Mouse (Mus musculus) embryonic facial prominence, embryonic 13.5 days (tissue): ENCODE measurements around the gene Zfp462. TPM values are rescaled to one million over a fixed set of nuclear protein-coding genes. Genes with fewer than 3 reads are reported as not detected.
A peak's percentile ranks its signal among the peaks of the same experiment; 100 is the strongest.

Source experiments
- ATAC-seq: fragments of 200-750 bp; cut with Nextera tagmentation; 2 replicates; pipeline ENCODE4 v1.8.0; 2017; ENCODE audit warnings: low read depth; ENCODE audit not compliant: insufficient number of reproducible peaks, insufficient read depth, low FRiP score, low TSS enrichment
- H3K27ac ChIP-seq: fragments of 300-500 bp; sonication (generic); 2 replicates; pipeline ENCODE4 v1.5.1; 2015; ENCODE audit warnings: moderate library complexity, mild to moderate bottlenecking, inconsistent platforms
- H3K27me3 ChIP-seq: fragments of 300-500 bp; sonication (generic); 2 replicates; pipeline ENCODE4 v1.6.1; 2015; ENCODE audit warnings: mild to moderate bottlenecking, inconsistent platforms
- H3K36me3 ChIP-seq: fragments of 300-500 bp; sonication (generic); 2 replicates; pipeline ENCODE4 v1.6.1; 2015; ENCODE audit warnings: mild to moderate bottlenecking, inconsistent platforms
- H3K4me1 ChIP-seq: fragments of 300-500 bp; sonication (generic); 2 replicates; pipeline ENCODE4 v1.6.1; 2015; ENCODE audit warnings: inconsistent platforms
- H3K4me2 ChIP-seq: fragments of 300-500 bp; sonication (generic); 2 replicates; pipeline ENCODE4 v1.6.1; 2015; ENCODE audit warnings: moderate library complexity, mild to moderate bottlenecking, inconsistent platforms
- H3K4me3 ChIP-seq: fragments of 300-500 bp; sonication (generic); 2 replicates; pipeline ENCODE4 v1.5.1; 2015; ENCODE audit warnings: mild to moderate bottlenecking, inconsistent platforms
- H3K9ac ChIP-seq: fragments of 300-500 bp; sonication (generic); 2 replicates; pipeline ENCODE4 v1.6.1; 2015; ENCODE audit warnings: mild to moderate bottlenecking, inconsistent platforms
- H3K9me3 ChIP-seq: fragments of 300-500 bp; sonication (generic); 2 replicates; pipeline ENCODE4 v1.6.1; 2016; ENCODE audit warnings: inconsistent platforms
- WGBS: fragments of 180-500 bp; shearing (Covaris S2); methylation state at CpG from one replicate; pipeline ENCODE4 v1.1.7; 2015; ENCODE audit warnings: mixed read lengths; 5-methylcytosine and 5-hydroxymethylcytosine counted together
- polyA plus RNA-seq: library from polyadenylated mRNA; unstranded; fragments of >200 nt; fragmentation: Nextera tagmentation; extraction: Ambion mirVana; gene quantifications from 2 replicates; pipeline ENCODE4 v1.2.1, GENCODE M21; 2015

Gene Zfp462
- polyA plus RNA-seq, 1 experiment from 2014 or later: 9.0 TPM

DNA sequence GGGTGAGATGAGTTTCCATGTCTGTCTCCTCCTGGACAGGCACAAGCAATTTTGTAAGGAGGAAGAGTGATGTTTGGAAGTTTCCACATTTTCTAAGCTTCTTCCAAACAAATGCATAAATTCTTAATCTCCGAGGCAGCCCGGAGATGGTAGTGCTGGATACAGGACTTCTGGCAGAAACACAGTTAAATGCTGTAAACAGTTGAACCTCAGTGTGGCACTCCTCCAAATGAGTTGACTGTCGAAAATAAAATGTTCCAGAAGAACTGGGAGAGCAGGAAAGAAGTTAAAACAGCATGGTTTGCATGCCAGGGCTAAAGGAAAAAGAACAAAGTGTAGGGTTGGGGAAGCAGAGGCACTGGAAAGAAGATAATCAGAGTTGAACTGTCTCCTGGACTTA lies 9.6 kb downstream of the Zfp462 start:
- Histone ChIP-seq H3K4me2 (no peak overlapping the region), H3K27me3 (no peaks in the 10 kb centered on the region), H3K9me3 (no peaks in the 10 kb centered on the region), H3K4me3 (no peak overlapping the region), H3K4me1 (peaks cover 31% of the 10 kb centered on the region), H3K27ac (no peak overlapping the region), H3K9ac (no peak overlapping the region), H3K36me3 (peaks cover 11% of the 10 kb centered on the region)
- WGBS: 59% methylated on average over 3 of the region's 3 CpGs
- no peak for ATAC-seq

DNA sequence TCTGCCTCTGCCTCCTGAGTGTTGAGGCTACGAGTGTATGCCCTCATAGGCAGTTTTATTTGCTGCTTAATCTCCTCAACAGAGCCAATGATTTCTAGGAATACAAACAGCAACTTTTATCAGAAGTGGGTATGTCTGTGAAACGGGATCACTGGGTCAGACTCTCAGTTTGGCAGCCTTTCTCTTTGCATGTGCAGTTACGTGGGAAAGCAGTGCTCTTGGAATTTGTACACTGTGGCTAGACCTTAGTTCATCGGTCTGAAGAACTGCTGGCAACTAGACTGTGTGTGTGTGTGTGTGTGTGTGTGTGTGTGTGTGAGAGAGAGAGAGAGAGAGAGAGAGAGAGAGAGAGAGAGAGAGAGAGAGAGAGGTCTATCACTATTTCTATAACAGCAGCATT lies 15.9 kb downstream of the Zfp462 start:
- H3K36me3 ChIP-seq: peaks cover 25% of the 10 kb centered on the region
- WGBS: 78% methylated on average over 4 of the region's 4 CpGs
- H3K9me3 ChIP-seq: no peaks in the 10 kb centered on the region
- H3K9ac ChIP-seq: no peak overlapping the region
- no peak for ATAC-seq
- peaks cover 9% of the 10 kb centered on the region for H3K4me1 ChIP-seq
- no peak overlapping the region for H3K4me3 ChIP-seq
- no peaks in the 10 kb centered on the region for H3K27me3 ChIP-seq
- H3K4me2 ChIP-seq: no peak overlapping the region
- H3K27ac ChIP-seq: no peak overlapping the region

DNA sequence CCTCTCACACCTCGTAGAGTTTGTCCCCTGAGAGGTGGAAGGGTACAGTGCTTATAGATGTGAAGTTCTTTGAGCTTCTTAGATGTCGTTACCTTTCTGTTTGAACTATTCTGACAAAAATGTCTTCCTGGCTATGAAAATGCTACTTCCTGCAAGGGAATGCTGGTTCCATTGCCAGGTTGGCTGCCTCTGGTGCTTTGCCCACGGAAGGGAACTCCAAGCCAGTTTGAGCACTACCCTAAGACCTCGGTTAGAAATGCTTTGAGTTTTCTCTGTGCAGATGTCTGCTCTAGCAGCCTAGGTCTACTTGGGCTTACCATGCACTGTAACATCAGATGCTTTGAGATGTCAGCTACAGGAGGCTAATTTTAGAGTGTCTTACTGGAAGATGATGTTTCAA lies 17.3 kb downstream of the Zfp462 start:
- WGBS: 87% methylated on average over 4 of the region's 4 CpGs
- H3K27me3 ChIP-seq: no peaks in the 10 kb centered on the region
- H3K4me3 ChIP-seq: no peak overlapping the region
- no peak overlapping the region for H3K9ac ChIP-seq
- H3K4me2 ChIP-seq: no peak overlapping the region
- peaks cover 20% of the 10 kb centered on the region for H3K4me1 ChIP-seq
- no peak overlapping the region for H3K27ac ChIP-seq
- ATAC-seq: no peak
- H3K9me3 ChIP-seq: no peaks in the 10 kb centered on the region
- peaks cover 21% of the 10 kb centered on the region for H3K36me3 ChIP-seq

DNA sequence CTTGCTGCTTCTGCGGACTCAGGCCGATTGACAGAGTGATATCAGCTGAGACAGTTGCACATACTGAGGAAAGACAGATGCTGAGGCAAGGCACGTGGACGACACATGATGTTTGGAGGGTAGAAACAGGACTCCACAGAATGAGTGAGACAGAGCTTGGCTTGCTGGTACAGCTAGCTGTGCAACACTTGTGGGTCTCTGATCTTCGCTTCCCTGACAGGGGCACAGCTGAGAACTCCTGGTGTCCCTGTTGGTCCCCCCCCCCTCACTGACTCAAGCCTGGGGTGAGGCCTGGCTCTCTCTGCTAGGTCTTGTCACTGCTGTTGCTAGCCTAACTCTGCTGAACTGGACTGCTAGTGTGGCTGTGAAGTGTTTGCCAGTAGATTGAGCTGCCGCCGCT lies 18.7 kb downstream of the Zfp462 start:
- Histone ChIP-seq H3K4me1 (peaks cover 26% of the 10 kb centered on the region), H3K9ac (no peak overlapping the region), H3K27ac (no peak overlapping the region), H3K4me3 (no peak overlapping the region), H3K4me2 (no peak overlapping the region), H3K9me3 (no peaks in the 10 kb centered on the region), H3K36me3 (peaks cover 17% of the 10 kb centered on the region; the same call in 1 of the 2 replicates), H3K27me3 (no peaks in the 10 kb centered on the region)
- ATAC-seq: no peak
- whole genome bisulfite sequencing: 73% methylated on average over 7 of the region's 7 CpGs

DNA sequence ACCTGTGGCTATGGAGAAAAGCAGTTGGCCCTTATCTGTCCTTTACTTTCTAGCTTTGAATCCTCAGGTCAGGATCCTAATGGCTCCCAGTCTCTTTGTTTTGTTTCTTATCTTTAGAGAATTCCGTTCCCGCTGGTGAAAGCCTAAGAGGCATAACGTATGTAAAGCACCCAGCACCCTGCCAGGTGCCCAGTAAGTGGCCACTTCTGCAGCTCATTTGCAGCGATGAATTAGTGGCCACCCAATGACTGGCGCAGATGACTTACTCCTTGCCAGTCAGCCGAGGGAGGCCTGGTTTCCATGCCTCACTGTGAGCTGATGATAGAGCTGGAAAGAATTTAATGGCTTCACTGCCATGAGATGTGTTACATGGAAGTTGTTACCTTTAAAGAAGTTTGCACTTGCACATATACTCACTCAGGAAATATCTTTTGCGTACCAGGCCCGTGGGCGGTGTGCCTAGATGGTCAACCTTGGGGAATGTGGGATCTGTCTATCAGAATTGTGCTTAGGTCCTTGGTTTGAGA lies 20.4 kb downstream of the Zfp462 start:
- WGBS: 74% methylated on average over 9 of the region's 9 CpGs
- Histone ChIP-seq H3K9me3 (no peaks in the 10 kb centered on the region), H3K36me3 (peaks cover 22% of the 10 kb centered on the region; the same call in 1 of the 2 replicates), H3K27me3 (no peaks in the 10 kb centered on the region), H3K27ac (no peak overlapping the region), H3K9ac (no peak overlapping the region), H3K4me1 (peaks cover 33% of the 10 kb centered on the region), H3K4me2 (no peak overlapping the region), H3K4me3 (no peak overlapping the region)
- ATAC-seq: no peak

DNA sequence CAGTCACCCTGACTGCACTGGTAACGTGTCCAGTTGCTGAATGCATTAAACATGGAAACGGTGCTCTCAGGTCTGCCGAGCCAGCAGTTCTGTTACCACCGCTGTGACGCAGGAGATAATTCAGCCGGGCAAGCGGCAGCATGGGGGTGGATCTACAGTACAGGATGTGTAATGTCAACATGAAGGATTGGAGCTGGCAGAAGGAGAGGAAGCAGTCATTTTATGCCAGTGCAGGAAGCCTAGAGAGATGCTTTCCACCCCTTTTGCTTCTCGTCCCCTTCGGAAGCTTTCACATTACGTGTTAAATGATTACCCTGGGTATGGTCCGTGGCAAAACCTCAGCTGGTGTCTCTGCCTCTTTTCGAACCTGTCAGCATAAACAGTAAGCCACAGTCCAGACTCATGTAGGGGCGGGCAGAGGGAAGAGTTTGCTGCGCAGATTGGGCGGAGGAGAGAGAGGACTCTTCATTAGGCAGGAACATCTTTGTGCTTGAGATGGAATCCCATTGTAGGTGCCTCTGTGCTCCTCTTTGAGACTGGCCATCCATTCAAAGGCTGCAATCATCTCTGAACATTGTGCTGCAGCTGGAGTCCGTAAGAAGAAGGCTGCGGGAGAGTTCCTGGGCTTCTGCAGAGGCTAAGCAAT lies 21.4 kb downstream of the Zfp462 start:
- Histone ChIP-seq H3K9ac (no peak overlapping the region), H3K36me3 (peaks cover 20% of the 10 kb centered on the region; the same call in 1 of the 2 replicates), H3K4me3 (no peak overlapping the region), H3K4me2 (0 out of 2 replicates have a peak overlapping the region, but pooled peaks have one; percentile 0), H3K9me3 (no peaks in the 10 kb centered on the region), H3K4me1 (peaks cover 35% of the 10 kb centered on the region), H3K27ac (peak overlapping the region; percentile 24), H3K27me3 (no peaks in the 10 kb centered on the region)
- ATAC-seq: no peak
- 62% methylated on average over 17 of the region's 17 CpGs for WGBS

DNA sequence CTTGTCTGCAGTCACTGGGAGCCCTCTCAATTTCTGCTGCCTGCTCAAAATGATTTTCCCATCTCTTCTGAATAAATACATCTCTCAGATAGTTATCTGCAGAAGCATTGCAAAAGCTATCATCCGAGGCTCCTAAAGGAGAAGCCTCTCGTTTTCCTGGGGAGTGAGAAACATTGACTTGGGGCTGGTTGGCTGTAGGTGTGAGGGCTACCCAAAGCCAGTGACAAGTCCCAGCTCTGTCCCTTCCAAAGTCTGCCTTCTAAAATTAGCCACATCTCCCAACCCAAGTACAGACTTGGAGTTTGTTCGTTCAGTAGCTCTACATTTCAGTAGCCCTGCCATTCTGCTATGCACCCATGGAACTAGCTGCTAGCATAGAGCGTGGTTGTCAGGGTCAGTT lies 22.3 kb downstream of the Zfp462 start:
- Histone ChIP-seq H3K9me3 (no peaks in the 10 kb centered on the region), H3K4me3 (no peak overlapping the region), H3K9ac (no peak overlapping the region), H3K4me1 (peaks cover 39% of the 10 kb centered on the region), H3K27me3 (no peaks in the 10 kb centered on the region), H3K4me2 (no peak overlapping the region), H3K36me3 (peaks cover 15% of the 10 kb centered on the region), H3K27ac (no peak overlapping the region)
- no peak for ATAC-seq
- WGBS: 90% methylated on average over 4 of the region's 4 CpGs

DNA sequence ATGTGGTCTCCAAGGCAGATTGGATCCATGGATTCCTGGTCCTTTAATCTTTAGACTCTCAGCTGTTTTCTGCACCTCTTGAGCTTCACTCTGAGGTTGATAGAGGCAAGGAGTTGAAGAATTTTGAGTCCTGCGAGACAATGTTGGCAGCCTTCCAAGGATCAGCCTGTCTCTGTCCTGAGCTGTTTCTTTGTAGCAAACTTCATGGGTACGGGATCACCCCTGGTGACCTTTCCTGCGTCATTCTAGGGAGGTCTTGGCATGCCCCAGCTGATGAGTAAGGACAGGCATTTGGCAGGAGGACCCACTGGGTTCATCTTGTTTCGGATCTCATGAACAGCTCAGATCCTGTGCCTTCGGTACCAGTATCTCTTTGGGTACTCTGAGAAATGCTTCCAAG lies 22.9 kb downstream of the Zfp462 start:
- H3K36me3 ChIP-seq: peaks cover 14% of the 10 kb centered on the region

DNA sequence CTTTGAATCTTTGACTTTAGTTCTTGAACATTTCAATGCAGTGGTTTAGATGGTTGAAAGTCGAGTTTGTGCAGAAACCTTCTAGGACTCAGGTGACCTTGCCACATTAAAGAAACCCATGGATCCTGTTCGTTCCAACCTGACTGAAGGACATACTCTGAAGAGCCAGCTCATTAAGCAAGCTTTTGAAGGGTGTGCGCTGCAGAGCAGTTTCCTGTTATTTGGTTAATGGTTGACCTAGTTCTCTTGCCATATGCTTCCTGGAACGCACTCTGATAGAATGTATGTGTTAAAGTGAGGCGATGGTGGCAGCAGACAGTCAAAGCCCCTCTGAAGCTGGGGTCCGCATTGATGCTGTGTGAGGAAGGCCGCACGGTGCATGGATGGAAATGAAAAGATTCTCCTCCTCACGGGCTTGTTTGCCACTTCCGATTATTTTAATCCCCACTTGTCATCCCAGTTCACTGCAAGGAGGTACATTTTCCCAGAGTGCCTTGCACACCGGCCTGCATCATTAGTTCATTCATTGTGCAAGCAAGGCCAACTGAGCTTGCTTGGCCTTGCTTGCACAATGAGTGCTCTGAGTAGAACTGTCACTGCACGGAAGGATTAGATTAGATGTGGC lies 24.9 kb downstream of the Zfp462 start:
- no peak overlapping the region for H3K4me2 ChIP-seq
- H3K4me3 ChIP-seq: no peak overlapping the region
- WGBS: 92% methylated on average over 12 of the region's 12 CpGs
- no peak for ATAC-seq
- peaks cover 15% of the 10 kb centered on the region for H3K36me3 ChIP-seq
- no peaks in the 10 kb centered on the region for H3K9me3 ChIP-seq
- no peak overlapping the region for H3K27ac ChIP-seq
- H3K27me3 ChIP-seq: no peaks in the 10 kb centered on the region
- H3K9ac ChIP-seq: no peak overlapping the region
- peaks cover 42% of the 10 kb centered on the region for H3K4me1 ChIP-seq

More for the DNA sequence above, 22.9 kb downstream of the Zfp462 start:
- Histone ChIP-seq H3K4me1 (peaks cover 39% of the 10 kb centered on the region), H3K4me2 (no peak overlapping the region), H3K27me3 (no peaks in the 10 kb centered on the region), H3K9ac (no peak overlapping the region), H3K4me3 (no peak overlapping the region), H3K9me3 (no peaks in the 10 kb centered on the region), H3K27ac (no peak overlapping the region)
- 68% methylated on average over 5 of the region's 5 CpGs for WGBS
- no peak for ATAC-seq

DNA sequence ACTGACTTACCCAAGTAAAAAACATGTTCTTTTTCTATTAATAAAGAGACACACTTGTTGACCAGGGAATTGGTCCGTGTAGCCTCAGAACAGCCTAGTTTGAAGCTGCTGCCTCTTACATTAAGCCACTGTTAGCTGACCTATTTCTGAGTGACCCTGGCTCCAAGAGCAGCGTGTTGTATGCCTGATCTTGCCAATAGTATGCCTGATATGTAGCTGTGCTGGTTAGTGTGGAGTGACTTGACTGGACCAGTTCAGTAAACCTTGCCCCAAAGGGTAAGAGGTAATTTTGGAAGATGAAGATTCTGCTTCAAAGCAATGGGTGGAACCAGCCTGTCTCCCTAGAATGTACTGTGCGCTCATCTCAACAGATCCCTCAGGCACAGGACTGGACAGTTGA lies 26.5 kb downstream of the Zfp462 start:
- H3K9ac ChIP-seq: no peak overlapping the region
- no peak overlapping the region for H3K4me3 ChIP-seq
- H3K4me1 ChIP-seq: peaks cover 28% of the 10 kb centered on the region
- 76% methylated on average over 3 of the region's 3 CpGs for WGBS
- H3K9me3 ChIP-seq: no peaks in the 10 kb centered on the region
- H3K36me3 ChIP-seq: peaks cover 19% of the 10 kb centered on the region
- no peaks in the 10 kb centered on the region for H3K27me3 ChIP-seq
- no peak overlapping the region for H3K4me2 ChIP-seq
- ATAC-seq: no peak
- H3K27ac ChIP-seq: no peak overlapping the region

DNA sequence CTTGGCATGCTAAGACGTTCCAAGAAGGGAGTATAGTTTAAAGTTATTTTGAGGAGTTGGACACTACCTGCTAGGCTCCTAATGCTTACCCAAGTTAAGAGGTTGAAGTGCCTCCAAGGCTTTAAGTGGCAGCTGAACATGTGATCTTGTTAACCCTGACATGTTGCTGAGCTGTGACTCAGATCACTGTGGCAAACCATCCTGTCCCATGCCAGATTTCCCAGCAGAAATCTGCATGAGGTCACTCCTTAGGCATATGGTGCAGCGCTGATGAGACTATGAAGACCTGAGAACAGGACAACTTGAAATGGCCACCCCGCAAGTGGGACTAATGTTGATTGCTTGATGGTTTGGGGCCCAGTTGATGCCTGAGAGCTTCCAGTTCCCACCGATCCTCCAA lies 27.2 kb downstream of the Zfp462 start:
- peaks cover 19% of the 10 kb centered on the region for H3K36me3 ChIP-seq
- H3K9me3 ChIP-seq: no peaks in the 10 kb centered on the region
- no peak overlapping the region for H3K9ac ChIP-seq
- H3K27ac ChIP-seq: no peak overlapping the region
- H3K4me3 ChIP-seq: no peak overlapping the region
- no peak overlapping the region for H3K4me2 ChIP-seq
- H3K4me1 ChIP-seq: peaks cover 28% of the 10 kb centered on the region
- no peaks in the 10 kb centered on the region for H3K27me3 ChIP-seq
- 86% methylated on average over 4 of the region's 4 CpGs for WGBS
- ATAC-seq: no peak
